Mouse (Mus musculus): ENCODE data around the gene Rnls.

Rnls gene

DNA sequence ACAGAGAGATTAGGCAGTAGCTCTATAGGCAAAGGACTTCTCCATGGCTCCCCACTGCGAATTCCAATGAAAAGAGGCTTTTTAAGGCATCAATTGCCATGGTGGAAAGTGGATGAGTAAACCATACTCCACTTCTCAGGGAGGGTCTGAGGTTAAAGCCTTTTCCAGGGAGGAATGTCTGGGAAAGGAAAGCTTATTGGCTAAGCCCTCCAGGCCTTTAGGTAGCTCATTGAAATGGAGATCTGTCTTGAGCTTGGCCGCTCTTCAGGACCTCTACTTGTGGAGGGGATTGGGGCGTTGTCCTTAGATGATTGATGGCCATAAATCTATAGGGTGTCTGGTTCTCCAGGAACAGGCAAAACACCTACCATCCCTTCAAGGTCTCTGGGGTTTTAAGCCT, 213.2 kb downstream of the Rnls start:
- no peak for DNase-seq

DNA sequence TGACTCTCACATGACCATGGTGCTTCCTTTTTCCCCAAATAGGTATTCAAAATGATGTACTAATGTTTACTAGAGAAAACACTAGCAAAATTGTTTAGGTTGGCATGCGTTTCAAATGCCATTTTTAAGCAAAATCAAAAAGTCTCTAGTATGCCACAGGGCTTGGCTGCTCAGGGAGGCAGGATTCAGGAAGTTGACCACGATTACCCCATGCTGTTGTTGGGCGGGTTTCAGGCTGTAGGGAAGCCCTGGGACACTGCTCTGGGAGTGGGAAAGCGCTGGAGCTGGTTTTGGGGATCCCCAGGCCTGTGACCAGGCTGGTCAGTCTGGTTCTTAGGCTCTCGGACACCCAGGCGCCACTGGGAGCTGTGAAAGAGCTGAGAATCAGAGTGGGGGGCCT, 213.7 kb downstream of the Rnls start:
- DNase-seq, result no peak

DNA sequence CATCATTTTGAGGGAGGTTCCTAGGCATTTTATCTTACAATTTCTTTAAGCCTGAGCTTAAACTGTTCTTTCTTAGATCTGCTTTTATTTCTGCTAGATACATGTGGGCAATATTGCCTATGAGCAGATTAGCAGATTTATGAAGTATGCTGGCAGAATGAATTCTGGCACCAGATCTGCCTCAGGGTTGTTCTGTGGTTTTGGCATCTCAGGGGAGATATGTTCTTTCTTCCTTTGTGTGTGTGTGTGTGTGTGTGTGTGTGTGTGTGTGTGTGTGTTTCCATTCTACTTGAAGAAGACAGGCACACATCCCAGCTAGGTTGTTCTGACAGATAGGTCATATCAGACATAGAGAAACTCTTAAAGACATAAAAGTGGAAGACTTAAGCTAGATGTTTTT, 218.1 kb downstream of the Rnls start:
- DNase-seq, result no peak

DNA sequence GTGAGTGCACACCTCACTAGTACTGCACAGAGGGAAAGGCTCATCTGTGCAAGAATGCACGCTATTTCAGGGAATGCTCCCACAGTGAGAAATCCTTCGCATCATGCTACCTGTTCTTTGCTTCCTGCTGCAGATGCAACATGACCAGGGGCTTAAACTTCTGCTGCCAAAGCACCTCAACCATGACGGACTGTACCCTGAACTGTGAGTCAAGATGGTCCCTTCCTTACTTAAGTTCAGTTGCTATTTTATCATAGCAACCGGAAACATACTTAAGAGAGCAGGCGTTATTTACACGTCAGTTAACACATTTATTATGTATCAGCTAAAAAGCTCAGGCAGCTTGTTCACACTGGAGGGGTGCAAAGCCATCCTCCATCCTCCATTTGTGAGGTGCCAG, 222.2 kb downstream of the Rnls start:
- DNase-seq, result no peak

DNA sequence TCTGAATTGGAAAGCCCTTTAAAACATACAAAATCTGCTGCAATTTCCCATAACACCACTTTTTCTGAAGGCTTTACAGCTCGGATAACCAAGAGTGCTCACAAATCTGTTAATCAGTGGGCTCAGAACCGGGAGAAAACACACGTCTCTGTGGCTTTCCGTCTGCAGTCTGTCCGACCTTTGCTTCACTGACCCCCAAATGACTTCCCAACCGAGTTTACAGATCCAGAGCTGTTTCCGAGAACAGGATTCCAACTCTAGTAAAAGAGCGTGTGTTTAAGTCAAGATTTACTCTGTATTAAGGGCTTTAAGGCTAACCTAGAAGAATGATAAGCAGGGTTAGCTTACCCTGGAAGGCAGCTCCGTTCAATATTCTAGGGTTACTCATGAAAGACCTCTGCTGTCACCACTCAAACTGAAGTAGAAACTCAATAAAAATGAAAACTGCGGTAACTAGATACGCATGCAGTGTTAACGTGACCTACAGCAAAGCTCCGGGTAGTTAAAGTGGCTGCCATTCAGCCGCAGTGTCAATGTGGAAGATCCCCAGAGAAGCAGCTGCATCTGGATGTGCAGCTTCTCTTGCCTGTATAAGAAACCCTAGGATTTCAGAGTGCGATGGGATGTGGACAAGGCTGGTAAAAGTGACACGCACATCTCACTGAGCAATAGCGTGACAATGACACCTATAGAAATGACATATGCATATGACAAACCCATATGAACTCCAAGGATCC, 224.4 kb downstream of the Rnls start:
- no peak for DNase-seq

DNA sequence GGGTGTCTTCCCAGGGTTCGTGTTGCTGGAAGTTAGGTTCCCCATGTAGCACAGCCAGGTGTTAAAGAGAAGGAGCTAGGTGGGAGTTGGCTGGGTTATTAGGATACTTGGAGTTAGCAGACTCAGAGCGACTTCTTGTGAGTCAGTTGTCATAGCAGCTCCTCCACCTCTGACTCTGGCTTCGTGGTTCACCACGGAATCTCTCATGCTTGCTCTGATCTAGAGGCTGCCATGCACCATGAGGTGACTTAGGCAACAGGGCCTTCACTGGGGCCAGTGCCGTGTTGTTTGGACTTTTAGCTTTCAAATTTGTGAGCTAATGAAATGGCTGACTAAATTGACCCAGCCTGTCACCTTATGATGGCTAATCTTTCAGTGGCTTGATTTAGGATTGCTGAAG, 227.3 kb downstream of the Rnls start:
- DNase-seq, result no peak

DNA sequence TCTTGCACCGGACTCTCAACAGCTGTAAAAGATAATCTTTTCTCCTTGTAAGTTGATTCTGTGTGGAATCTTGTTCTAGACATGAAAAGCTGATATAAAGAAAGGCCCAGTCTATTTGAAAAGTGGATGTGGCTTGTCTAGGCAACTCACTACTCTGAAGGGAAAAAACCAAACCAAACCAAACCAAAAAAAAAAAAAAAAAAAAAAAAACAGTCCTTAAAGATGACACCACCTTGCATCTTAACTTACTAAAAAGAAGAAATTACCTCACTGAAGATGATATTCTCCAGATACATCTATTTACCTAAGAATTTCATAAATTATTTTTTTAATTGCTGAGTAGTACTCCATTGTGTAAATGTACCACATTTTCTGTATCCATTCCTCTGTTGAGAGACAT, 230.2 kb downstream of the Rnls start:
- no peak for DNase-seq

DNA sequence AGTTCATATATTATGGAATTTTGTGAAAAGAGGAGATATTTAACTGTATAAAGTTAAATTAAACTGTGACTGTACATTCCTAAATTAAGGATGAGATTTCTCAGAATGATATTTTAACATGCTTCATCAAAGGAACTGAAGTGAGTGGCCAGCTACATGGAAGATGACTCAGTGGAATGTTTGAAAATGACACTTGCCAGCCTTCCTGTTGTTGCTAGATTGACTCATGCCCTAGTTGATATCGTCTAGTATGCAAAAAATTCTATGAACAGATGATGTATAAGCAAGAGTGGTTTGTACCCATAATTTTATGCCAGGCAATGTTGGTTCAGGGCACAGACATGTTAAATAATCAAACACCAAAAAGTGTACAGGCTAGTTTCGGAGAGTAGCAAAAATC, 232.2 kb downstream of the Rnls start:
- no peak for DNase-seq

DNA sequence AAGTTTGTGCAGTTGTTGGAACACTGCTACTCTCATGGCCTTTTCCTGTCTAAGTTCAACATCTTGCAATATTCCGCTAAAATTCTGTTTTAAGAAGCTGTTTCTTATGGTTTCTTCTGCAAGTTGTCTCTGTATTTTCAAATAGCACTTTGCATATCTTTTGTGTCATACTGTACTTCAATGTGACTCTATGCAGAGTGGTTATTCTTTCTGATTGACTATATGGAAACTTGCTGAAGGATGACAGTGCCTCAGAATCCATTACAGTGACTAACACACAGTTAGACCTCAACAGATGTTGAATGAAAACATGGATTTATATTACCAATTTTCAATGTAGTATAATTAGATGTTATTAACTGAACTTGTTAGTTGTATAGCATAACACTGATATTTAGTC, 232.9 kb downstream of the Rnls start:
- DNase-seq, result no peak

DNA sequence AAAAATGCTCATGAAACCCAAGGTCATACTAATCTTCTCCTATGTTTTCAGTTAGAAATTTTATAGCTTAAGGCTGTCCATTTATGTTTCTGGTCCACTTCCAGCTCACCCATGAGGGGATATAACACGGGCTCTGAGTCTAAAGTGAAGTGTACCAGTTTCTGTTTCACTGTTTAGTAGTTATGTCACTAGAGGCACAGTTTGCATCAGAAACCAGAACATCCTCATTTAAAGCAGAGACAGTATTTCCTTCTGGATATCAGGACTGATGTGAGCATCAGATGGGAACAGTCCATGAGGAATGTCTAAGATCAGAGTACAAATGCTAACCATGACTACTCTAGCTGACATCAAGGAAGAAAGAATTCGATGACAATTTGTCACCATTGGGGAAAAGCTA, 233.9 kb downstream of the Rnls start:
- no peak for DNase-seq

DNA sequence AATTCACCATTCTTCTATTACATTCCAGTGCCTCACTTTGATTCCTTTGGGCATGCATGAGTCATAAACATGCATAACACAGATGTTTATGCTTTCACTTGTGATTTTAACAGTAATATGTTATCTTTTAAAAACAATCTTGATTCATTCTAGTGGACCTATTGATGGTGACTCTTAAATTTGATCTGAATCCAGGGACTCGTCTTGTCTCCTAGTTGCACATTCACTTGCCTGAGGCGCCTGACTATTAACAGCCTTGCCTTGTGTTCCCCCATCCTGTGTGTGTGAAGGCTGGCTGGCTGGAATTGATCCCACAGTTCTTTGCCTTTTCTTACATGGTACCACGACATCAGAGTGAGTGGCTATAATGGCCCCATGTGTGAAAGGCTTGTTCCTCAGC, 243.7 kb downstream of the Rnls start:
- no peak for DNase-seq

DNA sequence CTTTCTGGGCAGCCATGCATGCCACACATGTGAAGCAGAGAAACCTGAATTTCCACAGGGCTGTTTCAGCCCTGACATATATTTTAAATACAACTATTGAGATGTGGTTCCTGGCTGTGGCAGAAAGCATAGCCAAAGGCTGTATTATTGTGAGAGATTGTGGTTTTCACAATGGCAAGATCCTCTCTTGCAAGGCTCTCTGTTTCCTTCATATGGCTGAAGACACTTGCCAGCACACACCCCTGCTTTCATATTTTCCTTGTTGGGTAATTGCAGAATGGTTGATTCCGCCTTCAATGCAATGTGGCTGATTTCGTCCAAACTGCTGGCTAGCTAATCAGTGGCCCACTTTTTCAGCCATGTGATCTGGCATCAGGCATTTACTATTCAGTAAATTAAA, 248.9 kb downstream of the Rnls start:
- DNase-seq, result no peak

DNA sequence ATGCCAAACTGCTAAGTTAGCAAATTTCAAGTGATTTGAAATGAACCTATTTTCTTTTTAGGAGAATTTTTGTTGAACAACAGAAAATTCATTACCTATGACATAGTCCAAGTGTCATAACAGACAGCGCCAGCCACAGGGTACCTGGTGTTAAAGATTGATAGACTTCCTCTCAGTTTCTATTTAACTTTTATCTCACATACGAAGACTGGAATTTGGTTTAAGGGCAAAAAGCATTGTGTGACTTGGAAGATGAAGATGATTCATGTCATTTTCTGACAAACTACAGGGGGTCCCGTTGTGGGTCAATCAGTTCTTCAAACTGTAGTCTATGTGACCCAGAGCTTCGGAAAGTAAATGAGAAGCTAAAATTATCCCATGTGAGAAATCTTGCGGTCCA, 254.8 kb downstream of the Rnls start:
- no peak for DNase-seq

DNA sequence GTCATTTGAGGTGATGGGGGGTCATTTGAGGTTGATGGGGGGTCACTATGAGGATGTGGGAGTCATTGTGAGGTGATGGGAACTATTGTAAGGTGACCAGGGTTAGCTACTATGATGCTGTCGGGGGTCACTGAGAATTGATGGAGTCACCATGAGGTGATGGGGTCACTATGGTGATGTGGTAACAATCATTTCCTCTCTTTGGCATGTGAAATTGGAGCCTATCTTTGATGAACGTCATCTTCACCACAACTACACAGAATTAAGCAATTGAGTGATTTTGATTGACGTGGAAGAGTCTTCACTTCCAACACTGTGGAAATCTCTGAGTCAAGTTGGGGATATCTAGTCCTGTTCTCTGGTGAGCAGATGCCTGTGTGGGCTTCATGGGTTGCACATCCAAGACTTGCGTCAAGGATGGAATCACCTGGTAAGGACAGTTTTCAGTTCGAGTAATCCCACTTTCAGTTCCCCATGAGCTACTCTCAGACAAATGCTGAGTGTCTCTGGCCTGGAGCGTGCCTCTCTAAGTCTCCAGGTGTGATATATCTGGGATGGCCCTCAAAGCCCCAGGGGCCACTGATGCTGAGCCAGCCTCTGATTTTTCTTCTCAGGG, 269.4 kb downstream of the Rnls start:
- no peak for DNase-seq

DNA sequence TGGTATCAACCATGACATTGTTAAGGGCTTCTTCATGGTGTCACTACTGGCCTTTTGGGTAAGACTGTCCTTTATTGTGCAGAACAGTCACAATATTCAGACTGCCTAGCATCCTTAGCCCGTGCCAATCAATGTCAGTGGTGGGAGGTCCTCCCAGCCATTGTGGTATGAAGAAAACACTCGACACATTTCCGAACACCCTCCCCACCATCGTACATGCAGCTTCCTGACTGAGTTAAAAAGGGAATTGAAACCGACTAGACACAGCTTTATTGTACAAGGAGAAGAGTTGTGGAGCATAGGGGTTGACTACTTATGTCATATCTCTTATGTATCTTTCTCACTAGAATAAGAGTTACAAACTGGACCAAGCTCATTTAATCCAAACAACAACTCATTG, 272.1 kb downstream of the Rnls start:
- no peak for DNase-seq

DNA sequence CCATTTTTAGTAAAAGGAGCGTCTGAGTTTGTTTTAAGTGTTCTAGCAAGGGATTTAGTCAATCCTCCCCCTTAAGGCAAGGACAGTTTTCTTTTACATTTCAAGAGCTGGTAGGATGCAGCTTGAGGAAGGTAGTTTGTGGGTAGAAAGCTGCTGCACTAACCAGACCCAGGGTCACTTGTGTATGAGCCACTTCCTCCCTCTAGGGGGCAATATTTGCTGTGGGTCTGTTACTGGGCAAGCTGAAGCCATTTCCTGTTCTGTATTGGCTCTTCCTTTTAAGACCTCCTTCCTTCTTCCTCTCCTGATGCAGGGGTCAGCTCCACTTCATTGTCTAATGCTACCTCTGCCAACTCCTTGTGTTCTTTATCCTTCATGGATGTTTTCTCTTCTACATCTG, 273.2 kb downstream of the Rnls start:
- DNase-seq, result no peak

DNA sequence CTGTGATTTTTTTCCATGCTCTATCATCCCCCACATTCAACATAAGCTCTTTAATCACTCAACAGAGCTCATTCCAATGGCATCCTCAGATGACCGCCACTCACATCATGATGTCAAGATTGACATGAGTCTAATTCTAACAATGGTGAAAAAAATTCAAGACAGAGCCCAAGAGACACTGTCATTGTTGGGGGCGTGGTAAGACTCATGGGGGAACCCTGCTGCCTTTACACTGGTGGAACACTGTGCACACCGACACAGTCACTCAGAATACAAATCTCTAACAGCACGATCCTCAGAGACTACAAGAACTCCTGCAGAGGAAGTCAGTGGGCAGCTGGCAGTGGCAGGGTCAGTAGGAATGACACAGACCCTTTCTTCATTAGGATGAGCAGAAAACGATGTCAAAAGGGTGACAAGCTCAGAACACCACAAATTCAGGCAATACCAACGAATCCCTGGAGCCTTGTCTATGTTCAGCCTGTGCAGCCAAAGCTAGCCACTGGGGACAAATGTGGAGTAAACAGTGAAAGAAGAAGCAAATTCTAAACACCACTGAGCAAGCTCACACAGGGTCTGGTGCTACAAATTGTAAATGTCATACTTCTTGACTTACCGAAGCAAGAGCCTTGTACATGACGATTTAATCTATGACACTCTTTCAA, 277.3 kb downstream of the Rnls start:
- no peak for DNase-seq

DNA sequence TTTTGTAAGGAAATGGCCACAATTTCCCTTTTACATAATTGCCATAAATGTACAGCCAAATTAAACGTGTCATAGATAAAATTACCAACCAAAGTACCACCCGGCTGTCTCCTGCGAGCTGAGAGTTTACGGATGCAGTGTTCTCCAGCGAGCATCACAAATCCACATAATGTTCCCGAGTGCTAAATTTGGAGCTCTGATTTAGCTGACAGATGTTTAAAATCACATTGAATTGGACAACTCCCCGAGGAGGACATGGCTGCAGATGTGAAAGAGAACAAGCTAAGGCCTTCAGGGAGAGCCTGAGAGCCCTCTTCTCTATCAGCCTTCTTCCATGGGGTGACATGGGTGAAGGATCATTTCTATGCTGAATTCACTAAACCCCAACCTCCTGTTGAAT, 278.3 kb downstream of the Rnls start:
- DNase-seq, result no peak

DNA sequence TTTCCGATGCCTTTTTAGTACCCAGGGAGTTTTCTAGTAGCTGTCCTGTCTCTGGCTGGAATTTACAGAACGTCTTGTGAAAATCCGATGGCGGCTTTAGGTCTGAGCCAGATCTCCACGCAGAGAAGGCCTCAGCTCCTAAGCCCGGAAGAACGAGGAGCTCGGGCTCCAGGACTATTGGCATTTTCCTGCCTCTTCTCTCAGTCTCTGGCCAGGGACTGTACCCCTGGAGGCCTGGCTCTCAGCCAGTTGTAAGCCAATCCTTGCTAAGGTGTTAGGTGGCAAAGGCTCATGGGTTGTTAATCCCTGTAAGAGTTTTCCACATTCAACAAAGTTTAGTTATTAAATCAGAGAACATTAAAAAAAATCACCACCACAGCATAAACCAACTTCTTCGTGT, 281.7 kb downstream of the Rnls start:
- peak; percentile 21 for DNase-seq

DNA sequence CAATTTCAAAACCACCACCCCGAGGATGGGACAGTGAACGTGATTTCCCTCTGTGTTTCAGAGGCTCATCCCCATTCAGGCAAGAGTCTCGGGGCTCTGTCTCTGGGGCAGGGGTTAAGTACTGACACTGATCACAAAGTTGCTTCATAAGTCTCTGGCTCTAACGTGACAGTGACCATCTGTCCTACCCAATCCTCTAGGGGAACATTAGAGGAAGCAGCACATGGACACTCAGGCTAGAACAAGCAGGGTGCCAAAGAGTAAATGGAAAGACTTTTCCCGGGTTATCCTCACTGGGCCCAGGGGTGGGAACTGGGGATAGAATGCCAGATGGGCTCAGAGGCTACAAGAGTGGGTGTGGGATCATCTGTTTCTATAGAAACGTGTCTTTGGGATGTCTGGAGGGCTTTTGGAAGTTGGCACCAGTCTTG, 282.1 kb downstream of the Rnls start:
- peak; percentile 43 for DNase-seq

DNA sequence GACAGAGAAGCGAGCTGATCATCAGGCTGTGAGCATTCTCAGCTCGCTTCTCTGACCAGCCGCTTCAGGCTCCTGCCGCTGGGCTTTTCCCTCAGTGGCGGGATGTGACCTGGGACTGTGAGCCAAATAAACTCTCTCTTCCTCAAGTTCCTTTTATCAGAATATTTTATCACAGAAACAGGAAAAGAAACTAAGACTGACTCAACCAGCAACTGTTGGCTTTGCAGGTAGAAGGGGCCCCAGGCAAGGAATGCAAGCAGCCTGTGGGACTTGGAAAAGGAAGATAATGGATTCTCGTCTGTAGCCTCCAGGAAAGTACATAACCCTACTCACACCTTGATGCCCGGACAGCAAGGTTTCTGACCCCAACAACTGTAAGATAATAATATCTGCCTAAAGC, 283.0 kb downstream of the Rnls start:
- no peak for DNase-seq

DNA sequence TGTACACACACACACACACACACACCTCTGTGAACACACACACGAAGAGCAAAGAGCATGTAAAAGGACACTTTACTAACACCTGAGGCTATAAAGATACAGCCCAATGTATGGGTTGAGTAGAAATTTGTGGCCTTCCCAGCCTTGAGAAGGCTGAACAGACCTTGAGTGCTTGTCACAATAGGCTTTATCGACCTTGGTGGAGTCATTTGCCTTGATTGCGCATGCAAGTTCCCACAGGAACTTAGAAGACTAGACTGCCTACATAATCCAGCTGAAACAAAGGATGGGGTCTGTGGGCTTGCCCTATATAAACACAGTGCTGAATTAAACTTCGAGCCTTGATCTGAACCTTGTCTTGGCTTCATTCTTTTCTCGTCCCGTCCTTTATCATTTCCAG, 288.2 kb downstream of the Rnls start:
- DNase-seq, result no peak

DNA sequence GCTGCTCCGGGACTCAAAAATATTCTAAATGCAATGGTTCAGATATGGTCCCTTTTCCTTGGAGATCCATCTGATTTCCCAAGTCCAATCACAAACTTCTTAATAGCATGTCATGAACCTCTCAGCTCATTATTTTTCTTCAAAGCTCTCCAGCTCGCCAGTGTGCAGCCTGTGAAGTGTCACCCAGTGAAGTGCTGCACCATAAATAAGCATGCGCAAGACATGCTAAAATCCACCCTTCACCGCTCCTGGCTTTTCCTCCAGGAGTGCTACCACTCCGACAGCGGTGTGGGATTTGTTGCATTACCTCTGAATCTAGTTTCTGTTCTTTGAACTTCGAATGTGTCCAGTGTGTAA, 289.3 kb downstream of the Rnls start:
- DNase-seq, result no peak

DNA sequence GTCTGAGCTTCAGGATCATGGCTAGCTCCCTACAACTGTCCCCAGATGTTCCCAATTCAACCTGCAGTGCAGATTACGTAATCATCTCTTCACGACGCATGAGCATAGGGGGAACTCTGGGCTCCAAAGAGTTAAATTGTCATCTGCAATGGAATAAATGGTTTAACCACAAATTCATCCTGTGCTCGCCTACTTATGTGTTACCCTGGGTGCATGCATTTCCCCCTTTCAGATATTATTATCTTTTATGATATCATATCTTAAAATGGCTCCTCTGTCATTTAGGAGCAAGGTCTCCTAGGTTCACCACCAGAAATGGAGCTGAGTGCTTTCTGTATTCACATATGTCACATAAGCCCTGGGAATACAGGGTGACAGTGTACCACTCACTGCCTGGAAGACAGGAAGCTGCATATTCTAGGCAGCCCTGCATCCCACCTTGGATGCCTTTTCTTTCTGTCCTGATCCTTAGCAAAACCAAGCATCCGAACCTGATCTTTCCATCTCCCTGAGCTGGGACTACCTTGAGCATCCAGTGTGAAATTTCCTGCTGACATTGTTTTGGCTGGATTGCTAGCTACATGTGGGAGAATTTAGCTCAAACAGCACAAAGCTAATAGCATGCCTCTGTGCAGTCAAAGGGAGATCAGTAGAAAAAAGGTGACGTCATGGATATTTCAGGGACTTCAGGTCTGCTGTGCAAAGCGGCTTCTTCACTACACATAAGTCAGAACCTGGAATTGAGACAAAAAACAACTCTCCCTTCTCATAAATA, 289.9 kb downstream of the Rnls start:
- no peak for DNase-seq

Data from lung, postnatal 14 days (tissue).